Mouse (Mus musculus) cerebellum, postnatal 25 days (tissue): ENCODE measurements around the gene Nlrp9c.
"Not testable (repeated sequence)": the region's sequence is repeated elsewhere in the genome, so short reads cannot be mapped to it uniquely, and the experiment has no call there.

Experiments used
- DNase-seq, 2 experiments: peaks; one replicate each; pipeline ENCODE4 v3.0.0; 2021; ENCODE audit warnings: mixed read lengths in 2 of 2

The Nlrp9c gene

GRCm38 (mm10) chr7:26403600-26403999 is at the start of gene Nlrp9c:
TSS of gene Nlrp9c (minus strand) at chr7:26403700.
- DNase-seq, result not testable (repeated sequence)

DNA sequence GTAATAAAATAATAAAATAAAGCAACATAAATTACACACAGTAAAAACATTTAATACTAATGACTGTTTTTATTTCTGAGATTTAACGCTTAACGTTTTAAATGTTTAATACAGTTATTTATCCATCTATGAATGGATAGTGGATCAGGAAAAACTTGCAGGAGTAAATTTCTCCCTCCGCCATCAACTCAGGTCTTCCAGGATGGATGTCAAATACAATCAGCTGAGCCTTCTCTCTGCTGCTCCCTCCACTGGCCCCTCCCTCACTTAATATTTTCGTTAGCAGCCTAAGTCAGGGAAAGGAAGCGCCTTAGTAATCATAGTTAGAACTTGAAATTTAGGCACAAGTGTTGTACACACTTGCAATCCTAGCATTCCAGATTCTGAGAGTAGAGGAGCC is 31.3 kb upstream of the Nlrp9c start, which contains the start of gene Nlrp4a:
Gene Nlrp4a (plus strand): TSS at position 301 of the 400 bp plus-strand sequence.
- no peak for DNase-seq

DNA sequence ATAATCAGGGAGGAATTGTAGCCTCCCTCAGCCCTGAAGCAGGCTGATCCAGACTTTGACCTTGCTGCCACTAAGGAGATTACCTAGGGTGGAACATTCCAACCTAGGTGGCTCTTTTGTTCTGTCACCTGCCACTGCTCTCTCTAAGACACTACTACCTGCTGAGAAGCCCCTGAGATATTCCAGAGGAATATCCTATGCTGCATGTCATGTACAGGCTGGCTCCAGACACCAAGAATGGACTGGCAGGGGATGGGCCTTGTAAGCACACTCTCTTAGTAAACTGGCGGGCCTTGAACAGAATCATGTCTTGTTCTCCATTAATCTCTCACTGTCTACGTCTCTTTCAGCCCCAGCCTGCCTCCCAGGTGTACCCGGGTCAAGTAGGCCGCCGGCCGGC is 11.7 kb downstream of the Nlrp9c start:
- not testable (repeated sequence) for DNase-seq

- DNase-seq, result not testable (repeated sequence)
These were observed 12.4 kb downstream of the Nlrp9c start for GRCm38 (mm10) chr7:26391137-26391536.

DNA sequence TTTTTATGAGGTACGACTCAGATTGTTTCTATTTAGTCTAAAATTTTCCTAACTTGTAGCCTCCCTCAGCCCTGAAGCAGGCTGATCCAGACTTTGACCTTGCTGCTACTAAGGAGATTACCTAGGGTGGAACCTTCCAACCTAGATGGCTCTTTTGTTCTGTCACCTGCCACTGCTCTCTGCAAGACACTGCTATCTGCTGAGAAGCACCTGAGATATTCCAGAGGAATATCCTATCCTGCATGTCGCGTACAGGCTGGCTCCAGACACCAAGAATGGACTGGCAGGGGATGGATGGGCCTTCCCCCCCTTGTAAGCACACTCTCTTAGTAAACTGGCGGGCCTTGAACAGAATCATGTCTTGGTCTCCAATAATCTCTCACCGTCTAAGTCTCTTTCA is 16.8 kb downstream of the Nlrp9c start:
- not testable (repeated sequence) for DNase-seq

GRCm38 (mm10) chr7:26380807-26381206 is 22.7 kb downstream of the Nlrp9c start:
- DNase-seq, result no peak

DNA sequence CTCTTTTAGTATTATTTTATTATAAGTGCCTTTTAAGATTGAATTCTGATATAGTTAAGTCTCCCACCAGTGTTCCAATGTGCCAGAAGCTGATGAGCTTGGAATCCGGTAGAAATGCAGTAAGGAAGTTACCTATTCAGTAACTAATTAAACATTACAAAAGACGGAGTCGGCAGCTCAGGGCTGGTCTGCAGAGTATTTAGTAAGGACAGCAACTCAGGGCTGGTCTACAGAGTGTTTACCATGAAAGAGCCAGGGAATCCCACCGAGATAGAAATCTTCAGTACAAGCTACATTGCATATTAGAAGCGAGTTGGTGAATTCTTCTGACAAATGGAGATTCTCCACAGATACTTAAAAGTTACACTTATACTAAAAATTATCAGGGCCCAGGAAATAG is 30.3 kb downstream of the Nlrp9c start:
- not testable (repeated sequence) for DNase-seq

- DNase-seq, result not testable (repeated sequence)
These were observed 46.8 kb downstream of the Nlrp9c start for GRCm38 (mm10) chr7:26356719-26357118.

DNA sequence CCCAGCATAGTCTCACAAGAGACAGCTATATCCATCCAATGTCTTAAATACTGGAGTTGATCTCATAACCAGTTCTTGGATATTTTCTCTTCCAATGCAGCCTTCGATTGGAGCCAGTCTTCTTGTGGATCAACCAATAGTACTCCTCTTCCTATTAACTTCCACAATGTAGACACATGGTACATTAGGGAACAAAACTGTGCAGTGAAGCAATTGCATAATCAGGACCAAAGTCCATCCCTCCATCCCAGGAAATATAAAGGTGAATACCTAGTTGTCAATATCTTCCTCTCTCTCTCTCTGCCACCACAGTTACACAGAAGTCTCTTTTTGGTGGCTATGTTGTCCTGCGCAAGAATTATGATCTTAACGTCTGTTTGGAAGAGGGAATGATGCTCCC is 51.2 kb downstream of the Nlrp9c start:
- DNase-seq, result not testable (repeated sequence)

DNA sequence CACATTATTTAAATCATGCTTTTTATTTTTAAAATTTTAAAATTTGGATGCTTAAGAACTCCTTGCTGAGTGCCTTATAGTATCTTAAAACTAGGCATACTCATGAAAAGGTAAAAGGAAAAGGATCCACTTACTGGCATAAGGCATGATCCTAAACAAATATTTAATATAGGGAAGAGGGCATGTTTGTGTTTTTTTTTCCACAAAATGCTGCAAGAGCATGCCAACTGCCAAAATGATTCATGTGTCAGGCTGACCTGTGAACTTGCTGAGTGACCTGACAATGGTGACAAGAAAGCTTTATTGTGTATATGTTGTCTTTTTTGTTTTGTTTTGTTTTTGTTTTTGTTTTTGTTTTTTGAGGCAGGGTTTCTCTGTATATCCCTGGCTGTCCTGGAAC is 53.3 kb downstream of the Nlrp9c start:
- DNase-seq, result not testable (repeated sequence)

DNA sequence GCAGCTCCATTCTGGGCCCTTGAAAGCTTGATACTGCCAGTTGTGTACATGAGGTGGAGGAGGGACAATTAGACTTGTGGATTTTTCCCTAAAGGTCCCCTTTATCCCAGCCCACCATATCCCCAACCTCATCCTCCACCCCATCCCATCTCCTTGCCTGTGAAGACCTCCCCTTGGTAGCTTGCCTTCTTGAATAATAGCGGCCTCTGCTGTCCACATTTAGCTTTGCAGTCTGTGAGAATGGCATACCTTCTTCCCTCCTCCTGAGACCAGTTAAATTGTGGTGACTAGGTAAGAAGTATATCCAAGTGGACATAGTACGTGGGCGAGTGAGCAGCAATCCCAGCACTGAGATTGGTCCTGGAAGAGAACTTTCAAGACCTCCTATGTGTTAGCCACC is 83.1 kb downstream of the Nlrp9c start:
- not testable (repeated sequence) for DNase-seq

- not testable (repeated sequence) for DNase-seq
These were observed 87.7 kb downstream of the Nlrp9c start for GRCm38 (mm10) chr7:26315809-26316208.

DNA sequence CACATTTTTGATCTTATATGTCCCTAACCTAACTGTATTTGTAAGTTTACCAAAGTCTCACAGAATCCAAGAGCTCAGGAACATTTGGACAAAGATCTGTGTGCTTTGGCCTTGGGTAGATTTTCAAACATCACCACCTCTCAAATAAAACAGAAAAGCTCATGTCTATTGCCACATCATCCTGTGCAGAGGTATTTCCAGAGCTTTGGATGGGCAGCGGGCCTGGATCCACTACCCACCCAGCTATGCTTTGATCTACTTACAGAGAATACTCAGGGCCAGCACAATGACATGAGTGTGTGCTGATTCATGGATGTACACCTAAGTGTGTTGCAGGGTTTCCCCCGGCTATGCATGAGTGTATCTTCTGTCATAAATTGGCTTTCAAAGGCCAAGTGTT is 88.3 kb downstream of the Nlrp9c start:
- DNase-seq, result not testable (repeated sequence)

DNA sequence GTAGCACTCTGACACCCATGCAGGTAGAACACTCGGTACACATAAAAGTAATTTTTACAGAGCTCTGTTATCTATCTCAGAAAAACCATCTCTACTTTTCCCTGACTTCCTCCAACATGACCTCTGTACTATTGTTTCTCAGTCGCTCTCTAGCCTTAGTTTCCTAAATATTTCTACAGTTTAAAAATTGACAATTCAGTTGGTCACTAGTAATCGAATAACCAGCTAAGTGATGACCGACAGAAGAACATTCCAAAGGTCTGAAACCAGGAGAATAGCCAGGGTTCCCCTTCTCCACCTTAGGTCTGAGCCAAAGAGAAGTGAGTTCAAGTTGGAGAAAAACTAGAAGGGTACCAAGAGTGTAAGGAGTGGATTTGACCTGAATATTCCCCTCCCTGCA is 91.7 kb downstream of the Nlrp9c start:
- DNase-seq, result not testable (repeated sequence)

DNA sequence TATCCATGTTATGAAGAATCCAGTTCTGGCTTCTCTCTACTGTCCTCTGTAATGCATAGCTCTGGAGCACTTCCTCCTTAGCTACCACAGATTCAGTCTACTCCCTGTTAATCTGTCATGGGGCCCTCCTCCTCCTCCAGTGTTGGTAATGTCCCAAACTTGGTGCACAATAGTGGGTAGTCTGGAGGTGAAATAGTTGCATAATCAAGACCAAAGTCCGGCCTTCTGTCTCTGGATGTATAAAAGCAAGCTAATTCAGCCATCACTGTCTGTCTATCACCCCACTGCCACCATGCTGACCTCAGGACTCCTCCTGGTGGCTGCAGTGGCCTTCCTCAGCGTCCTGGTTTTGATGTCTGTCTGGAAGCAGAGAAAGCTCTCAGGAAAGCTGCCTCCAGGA is 96.6 kb downstream of the Nlrp9c start, which contains the start of gene Cyp2a4:
Gene Cyp2a4 (plus strand): TSS at position 244 of the 400 bp plus-strand sequence.
- DNase-seq, result not testable (repeated sequence)

DNA sequence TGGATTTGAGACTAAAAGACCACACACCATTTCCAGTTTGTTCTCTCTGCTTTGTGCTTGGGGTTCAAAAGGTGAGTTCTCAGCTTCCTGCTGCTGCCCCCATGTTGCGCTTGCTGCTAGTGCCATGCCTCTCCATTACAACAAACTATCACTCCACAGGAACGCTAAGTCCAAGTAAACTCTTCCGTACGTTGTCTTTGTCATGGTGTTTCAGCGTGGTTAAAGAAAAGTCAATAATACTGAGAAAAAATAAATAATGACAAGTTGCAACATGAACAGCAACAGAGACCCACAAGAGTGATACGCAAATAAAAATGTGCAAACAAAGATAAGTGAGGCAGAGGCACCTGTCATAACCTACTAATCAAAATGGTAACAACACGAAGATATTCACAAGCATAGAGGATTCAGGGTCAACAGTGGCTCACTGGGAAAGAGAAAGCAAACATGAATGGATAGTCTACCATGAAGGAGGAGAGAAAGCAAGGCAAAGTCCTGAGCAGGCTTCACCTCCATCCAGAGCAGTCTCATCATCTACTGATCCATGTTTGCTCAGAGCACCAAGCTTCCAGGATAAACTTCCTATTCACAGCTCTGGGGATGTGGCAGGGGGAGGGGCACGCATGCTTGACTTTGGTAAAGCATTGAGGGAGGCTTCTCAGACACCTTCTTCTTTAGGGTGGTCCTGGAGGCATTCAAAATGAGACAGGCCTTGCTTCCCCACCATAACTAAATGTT is 99.9 kb downstream of the Nlrp9c start:
- not testable (repeated sequence) for DNase-seq
